Mouse (Mus musculus) erythroblast, embryonic 14.5 days (primary cell): ENCODE results near the gene Phf5a.

Experiments
- GATA1 ChIP-seq: IDR thresholded peaks from 2 replicates; pipeline ENCODE4 v1.6.1; 2012; ENCODE audit warnings: low read length, inconsistent platforms, mixed read lengths
- TAL1 ChIP-seq: IDR thresholded peaks from 3 replicates; pipeline ENCODE4 v1.6.1; 2012; ENCODE audit warnings: low read length, inconsistent platforms, mixed read lengths

DNA sequence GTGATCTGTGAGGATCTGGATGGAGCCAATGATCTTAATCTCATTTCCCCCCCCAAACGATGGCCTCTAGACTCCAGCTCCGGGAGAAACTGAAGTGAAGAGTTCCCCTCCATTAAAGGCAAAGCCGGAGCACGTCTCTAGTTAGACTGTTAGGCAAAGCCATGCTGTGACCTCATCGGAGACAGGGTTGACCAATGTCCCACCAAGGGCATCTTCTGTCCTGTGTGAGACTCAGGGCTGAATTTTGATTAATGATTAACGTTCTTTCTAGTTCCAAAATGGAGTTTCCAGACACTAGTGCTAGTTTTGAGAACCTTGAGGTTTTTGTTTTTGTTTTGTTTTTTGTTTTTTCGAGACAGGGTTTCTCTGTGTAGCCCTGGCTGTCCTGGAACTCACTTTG is 18.6 kb downstream of the Phf5a start:
- TF ChIP-seq GATA1 = no peak
- TF ChIP-seq TAL1 = no peak
